Mouse (Mus musculus): ENCODE results near the gene Hoxa3. TPM values are rescaled to one million over a fixed set of nuclear protein-coding genes. Genes with fewer than 3 reads are reported as not detected.

The Hoxa3 gene
- total and polyA plus RNA-seq, 3 experiments, result 0.08 to 0.38 (median 0.34) TPM

GRCm38 (mm10) chr6:52244471-52245039 lies 31.4 kb upstream of the Hoxa3 start:
- no peaks in the 10 kb centered on the region for H3K27me3 ChIP-seq (replicated peaks)
- no peak overlapping the region for H3K9ac ChIP-seq (ENCODE audit: insufficient read depth, low read depth)
- dilution Hi-C loops (cut with MboI; ENCODE audit: extremely low pct_ligation_motif_present, extremely low pct_unique_long_range_greater_than_20kb, low sequenced_read_pairs) (no loop called here), in situ Hi-C loops (cut with MboI; ENCODE audit: low pct_ligation_motif_present, low pct_unique_long_range_greater_than_20kb, low sequenced_read_pairs) (no loop called here)
- no peak for DNase-seq (ENCODE audit: extremely low read depth)
- no peak overlapping the region for H3K4me3 ChIP-seq (replicated peaks in 1 of 3; ENCODE audit: low read depth in 2 of 3, low read length in 2 of 3, poor library complexity in 1 of 3)
- H3K27ac ChIP-seq (ENCODE audit: insufficient read depth, low read depth), result no peak overlapping the region
- peaks cover 0 to 9% of the 10 kb centered on the region in 2 experiments; a peak in 2 of 4 replicates for H3K4me1 ChIP-seq (ENCODE audit: control insufficient read depth in 1 of 2, insufficient read depth in 2 of 2)
- TF ChIP-seq UBTF (IDR thresholded peaks at IDR 0.05; ENCODE audit: low read depth, low read length), result no peak
- no peak for TF ChIP-seq ETS1 (conservative IDR thresholded peaks at IDR 0.05; ENCODE audit: low read depth, low read length)
- TF ChIP-seq TCF12 (IDR thresholded peaks at IDR 0.05; ENCODE audit: low read depth, low read length), result no peak
- no peak for TF ChIP-seq SMC3 (IDR thresholded peaks at IDR 0.05; ENCODE audit: low read depth, low read length)
- no peak for TF ChIP-seq MXI1 (IDR thresholded peaks at IDR 0.05; ENCODE audit: low read depth, low read length)
- no peak for TF ChIP-seq BHLHE40 (IDR thresholded peaks at IDR 0.05; ENCODE audit: low read depth, low read length)
- no peak for TF ChIP-seq NELFE (IDR thresholded peaks at IDR 0.05; ENCODE audit: low read depth, low read length)
- no peak for TF ChIP-seq USF1 (IDR thresholded peaks at IDR 0.05; ENCODE audit: low read depth, low read length)
- TF ChIP-seq CTCF (conservative IDR thresholded peaks at IDR 0.05 in 1 of 2, IDR thresholded peaks at IDR 0.05 in 1 of 2; ENCODE audit: low read depth in 2 of 2, low read length in 2 of 2), result no peak
- no peak for TF ChIP-seq MAFK (IDR thresholded peaks at IDR 0.05; ENCODE audit: insufficient replicate concordance, low read length)
- no peak for TF ChIP-seq TBP (conservative IDR thresholded peaks at IDR 0.05; ENCODE audit: low read depth, low read length)
- no peak for TF ChIP-seq MAX (IDR thresholded peaks at IDR 0.05; ENCODE audit: low read length)
- no peak for TF ChIP-seq RAD21 (IDR thresholded peaks at IDR 0.05; ENCODE audit: low read depth, low read length)
- H3K9me3 ChIP-seq (replicated peaks; ENCODE audit: low read length), result peaks cover 5% of the 10 kb centered on the region
- H3K36me3 ChIP-seq (replicated peaks in 1 of 2; ENCODE audit: control insufficient read depth in 1 of 2, insufficient read depth in 1 of 2, low read length in 1 of 2), result no peaks in the 10 kb centered on the region
- no peaks in the 10 kb centered on the region for H3K79me2 ChIP-seq (replicated peaks; ENCODE audit: control insufficient read depth, extremely low read depth, insufficient read depth, poor library complexity, severe bottlenecking)
- no peak overlapping the region for H3K4me2 ChIP-seq (ENCODE audit: insufficient read depth, low read depth, poor library complexity, severe bottlenecking)

GRCm38 (mm10) chr6:52243681-52244121 lies 30.6 kb upstream of the Hoxa3 start:
- dilution Hi-C loops (cut with MboI; ENCODE audit: extremely low pct_ligation_motif_present, extremely low pct_unique_long_range_greater_than_20kb, low sequenced_read_pairs) (no loop called here), in situ Hi-C loops (cut with MboI; ENCODE audit: low pct_ligation_motif_present, low pct_unique_long_range_greater_than_20kb, low sequenced_read_pairs) (no loop called here)
- no peaks in the 10 kb centered on the region for H3K27me3 ChIP-seq (replicated peaks)

More at GRCm38 (mm10) chr6:52243681-52244121, 30.6 kb upstream of the Hoxa3 start:
- no peaks in the 10 kb centered on the region for H3K36me3 ChIP-seq (replicated peaks in 1 of 2; ENCODE audit: control insufficient read depth in 1 of 2, insufficient read depth in 1 of 2, low read length in 1 of 2)
- no peak overlapping the region for H3K9ac ChIP-seq (ENCODE audit: insufficient read depth, low read depth)
- H3K79me2 ChIP-seq (replicated peaks; ENCODE audit: control insufficient read depth, extremely low read depth, insufficient read depth, poor library complexity, severe bottlenecking), result no peaks in the 10 kb centered on the region
- TF ChIP-seq KAT2A (IDR thresholded peaks at IDR 0.05; ENCODE audit: insufficient replicate concordance, low read length), result no peak
- no peak for TF ChIP-seq GABPA (IDR thresholded peaks at IDR 0.05; ENCODE audit: insufficient replicate concordance, low read depth, low read length)
- no peak for TF ChIP-seq PAX5 (IDR thresholded peaks at IDR 0.05; ENCODE audit: low read length)
- no peak for TF ChIP-seq SMC3 (IDR thresholded peaks at IDR 0.05; ENCODE audit: low read depth, low read length)
- TF ChIP-seq TCF12 (IDR thresholded peaks at IDR 0.05; ENCODE audit: low read depth, low read length), result no peak
- no peak for TF ChIP-seq E2F4 (IDR thresholded peaks at IDR 0.05; ENCODE audit: insufficient replicate concordance, low read depth, low read length)
- TF ChIP-seq NRF1 (IDR thresholded peaks at IDR 0.05; ENCODE audit: low read depth, low read length), result no peak
- TF ChIP-seq HCFC1 (IDR thresholded peaks at IDR 0.05; ENCODE audit: low read depth, low read length), result no peak
- no peak for TF ChIP-seq ZNF384 (IDR thresholded peaks at IDR 0.05; ENCODE audit: low read depth, low read length)
- no peak for TF ChIP-seq ZMIZ1 (IDR thresholded peaks at IDR 0.05; ENCODE audit: low read depth, low read length)
- no peak for TF ChIP-seq IRF4 (IDR thresholded peaks at IDR 0.05; ENCODE audit: low read depth, low read length)
- no peak for TF ChIP-seq USF2 (conservative IDR thresholded peaks at IDR 0.05; ENCODE audit: low read depth, low read length)
- no peak for TF ChIP-seq BHLHE40 (IDR thresholded peaks at IDR 0.05; ENCODE audit: low read depth, low read length)
- TF ChIP-seq CHD2 (IDR thresholded peaks at IDR 0.05; ENCODE audit: low read length), result no peak
- TF ChIP-seq MAX (IDR thresholded peaks at IDR 0.05; ENCODE audit: low read length), result no peak
- TF ChIP-seq ZC3H11A (IDR thresholded peaks at IDR 0.05; ENCODE audit: low read depth, low read length), result no peak
- no peak for TF ChIP-seq JUND (conservative IDR thresholded peaks at IDR 0.05; ENCODE audit: low read depth, low read length)
- TF ChIP-seq UBTF (IDR thresholded peaks at IDR 0.05; ENCODE audit: low read depth, low read length), result no peak
- TF ChIP-seq MXI1 (IDR thresholded peaks at IDR 0.05; ENCODE audit: low read depth, low read length), result no peak
- no peak for TF ChIP-seq JUN (IDR thresholded peaks at IDR 0.05; ENCODE audit: insufficient read depth, low read depth, low read length)
- H3K4me3 ChIP-seq (replicated peaks in 1 of 3; ENCODE audit: low read depth in 2 of 3, low read length in 2 of 3, poor library complexity in 1 of 3), result no peak overlapping the region
- H3K4me1 ChIP-seq (ENCODE audit: control insufficient read depth in 1 of 2, insufficient read depth in 2 of 2), result peaks cover 0 to 12% of the 10 kb centered on the region in 2 experiments; a peak in 2 of 4 replicates
- no peak overlapping the region for H3K4me2 ChIP-seq (ENCODE audit: insufficient read depth, low read depth, poor library complexity, severe bottlenecking)
- H3K27ac ChIP-seq (ENCODE audit: insufficient read depth, low read depth), result no peak overlapping the region
- DNase-seq (ENCODE audit: extremely low read depth), result no peak
- H3K9me3 ChIP-seq (replicated peaks; ENCODE audit: low read length), result peaks cover 5% of the 10 kb centered on the region

All from CH12.LX (cell line).